Mouse (Mus musculus): ENCODE data around the gene Hsd17b11.
A peak's percentile ranks its signal among the peaks of the same experiment; 100 is the strongest.

Hsd17b11 gene

DNA sequence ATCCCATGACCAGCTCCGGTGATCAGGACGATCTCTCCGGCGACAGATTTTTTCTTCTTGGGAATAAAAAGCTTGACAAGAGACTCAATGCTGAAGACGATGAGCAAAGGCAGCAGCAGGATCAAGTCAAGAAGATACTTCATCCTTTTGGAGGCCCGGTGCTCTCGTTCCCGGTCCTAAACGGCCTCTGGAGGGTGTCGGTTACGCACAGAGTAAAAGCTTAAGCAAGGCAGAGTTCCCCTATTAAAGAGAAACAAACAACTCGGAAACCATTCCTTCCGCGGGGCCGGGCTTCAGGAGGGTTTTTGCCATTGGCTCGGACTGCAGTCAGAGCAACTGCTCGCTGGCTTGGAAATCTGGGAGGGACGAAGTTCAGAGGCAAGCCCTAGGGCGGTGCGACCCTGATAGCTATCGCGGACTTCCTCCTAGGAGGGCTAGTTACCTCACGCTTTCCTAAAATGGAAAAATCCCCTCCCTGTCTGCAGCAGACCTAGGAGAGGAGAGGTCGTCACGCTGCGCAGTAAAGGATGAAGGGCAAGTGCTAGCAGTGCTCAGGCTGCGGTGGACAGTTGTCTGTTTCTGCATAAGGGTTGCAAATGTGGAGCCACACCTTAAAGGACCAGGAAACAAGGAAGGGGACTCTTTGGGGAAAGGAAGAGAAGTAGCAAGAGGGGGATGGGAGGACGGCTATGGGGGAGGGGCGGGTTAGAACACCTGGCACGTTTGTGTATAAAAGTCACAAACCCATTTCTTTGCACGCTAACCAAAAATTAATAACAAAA is at the start of gene Hsd17b11:
Gene Hsd17b11 (minus strand): TSS at position 323 of the 782 bp plus-strand sequence.
- ATAC-seq (ENCODE audit: insufficient number of reproducible peaks, low FRiP score, low TSS enrichment), result peak; percentile 79; the same call in 1 of the 2 replicates

DNA sequence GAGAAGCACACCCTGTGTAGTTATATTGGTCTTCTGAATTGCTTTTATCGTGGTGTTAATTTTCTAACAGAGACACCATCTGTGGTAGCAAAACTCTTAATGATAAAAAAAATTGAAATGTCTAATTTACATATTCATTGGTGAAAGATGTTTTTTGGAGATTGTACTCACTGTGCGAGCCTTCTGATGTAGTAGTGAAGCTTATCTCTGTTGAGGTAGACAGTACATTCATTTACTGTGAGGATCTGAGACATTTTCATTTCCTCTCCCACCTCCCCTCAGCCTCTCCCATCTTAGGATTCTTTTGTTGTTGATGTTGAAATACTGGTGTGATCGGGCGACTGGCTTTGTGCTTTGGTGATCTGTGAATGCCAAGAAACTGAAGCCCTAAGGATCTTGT is 49.3 kb upstream of the Hsd17b11 start:
- ATAC-seq (ENCODE audit: insufficient number of reproducible peaks, low FRiP score, low TSS enrichment), result no peak

DNA sequence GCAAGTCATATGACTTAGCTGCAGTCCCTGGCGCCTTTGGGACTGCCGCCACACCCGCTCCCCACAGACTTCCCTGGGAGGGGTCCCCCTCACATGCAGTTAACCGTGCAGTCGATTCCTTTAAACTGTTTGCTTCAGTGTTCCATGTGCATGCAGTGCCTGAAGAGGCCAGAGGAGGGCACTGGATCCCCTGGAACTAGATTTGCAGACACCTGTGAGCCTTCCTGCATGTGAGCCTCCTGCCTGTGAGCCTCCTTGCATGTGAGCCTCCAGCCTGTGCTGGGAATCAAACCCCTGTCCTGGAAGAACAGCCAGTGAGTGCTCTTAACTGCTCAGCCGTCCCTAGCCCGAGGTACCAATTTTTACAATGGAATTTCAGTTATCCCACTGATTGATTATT is 47.0 kb upstream of the Hsd17b11 start:
- no peak for ATAC-seq (ENCODE audit: insufficient number of reproducible peaks, low FRiP score, low TSS enrichment)

DNA sequence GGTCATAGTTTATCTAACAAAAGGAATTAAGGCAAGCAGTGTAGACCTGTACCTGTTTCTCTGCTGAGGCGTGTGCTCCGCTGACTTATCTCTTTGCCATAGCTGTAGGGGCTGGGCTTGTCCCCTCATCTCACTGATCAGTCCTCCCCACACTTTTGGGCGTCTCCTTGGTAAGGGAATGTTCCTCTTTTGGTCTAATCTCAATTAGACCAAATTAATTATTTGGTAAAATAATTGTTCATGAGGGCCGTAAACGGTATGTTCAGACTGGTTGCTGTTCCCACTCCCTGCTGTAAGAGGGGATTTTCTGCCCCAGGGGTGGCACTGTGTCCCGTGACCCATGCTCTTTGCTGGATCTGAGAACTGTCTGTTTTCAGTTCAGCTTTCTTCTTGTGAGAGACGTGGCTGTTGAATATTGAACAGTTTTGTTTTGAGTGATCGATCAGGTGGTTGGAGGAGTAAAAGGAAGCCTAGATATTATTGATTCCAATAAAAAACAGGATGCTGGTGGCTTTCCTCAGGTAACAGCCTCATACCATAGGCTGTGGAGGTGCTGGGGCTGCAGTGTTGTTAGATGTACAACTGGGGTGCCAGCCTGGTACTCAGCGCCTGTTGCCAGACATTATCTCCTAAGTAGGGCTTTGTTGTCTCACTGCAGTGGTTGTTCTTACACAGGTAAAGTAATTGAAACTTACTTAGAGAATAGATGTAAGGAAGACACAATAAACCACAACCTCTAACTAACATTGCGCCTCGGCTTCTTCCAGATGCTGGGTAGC is 41.2 kb upstream of the Hsd17b11 start:
- no peak for ATAC-seq (ENCODE audit: insufficient number of reproducible peaks, low FRiP score, low TSS enrichment)

DNA sequence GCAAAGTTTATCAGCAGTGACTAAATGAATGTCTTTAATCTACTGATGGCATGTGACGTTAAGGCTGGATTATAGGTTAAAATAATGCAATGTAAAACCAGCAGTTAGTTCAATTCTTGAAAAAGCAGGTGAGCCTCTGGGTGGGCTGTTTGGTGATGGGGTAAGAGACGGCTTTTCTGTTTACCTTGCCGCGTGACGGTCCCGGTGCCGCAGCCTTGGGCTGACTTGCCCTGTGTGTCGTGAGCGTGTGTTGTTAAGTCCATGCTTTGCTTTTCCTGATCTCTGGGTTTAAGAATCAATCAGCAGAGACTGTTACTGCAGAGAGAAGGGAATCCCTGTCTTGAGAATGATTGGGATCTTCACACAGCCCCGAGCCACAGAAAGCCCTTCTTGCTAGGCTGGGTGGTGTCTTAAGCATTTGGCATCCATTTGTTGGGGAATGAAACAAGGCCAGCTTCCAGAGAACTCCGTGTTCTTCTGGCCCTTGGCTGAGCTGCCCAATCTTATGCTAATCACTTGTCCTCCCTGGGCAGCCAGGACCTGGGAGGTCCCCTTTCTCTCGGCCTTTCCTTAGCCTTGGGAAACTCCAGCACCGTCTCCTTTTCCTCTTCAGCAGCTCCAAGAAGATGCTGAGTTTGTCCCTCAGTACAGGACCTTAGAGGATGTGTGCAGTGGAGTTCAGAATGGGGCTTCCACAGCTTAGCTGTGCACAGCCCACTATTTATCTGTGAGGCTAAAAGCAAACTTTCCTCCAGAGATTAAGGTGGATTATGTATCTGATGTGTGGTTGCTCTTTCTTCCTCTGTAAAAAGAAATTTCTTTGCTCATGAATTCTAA is 40.4 kb upstream of the Hsd17b11 start:
- no peak for ATAC-seq (ENCODE audit: insufficient number of reproducible peaks, low FRiP score, low TSS enrichment)

DNA sequence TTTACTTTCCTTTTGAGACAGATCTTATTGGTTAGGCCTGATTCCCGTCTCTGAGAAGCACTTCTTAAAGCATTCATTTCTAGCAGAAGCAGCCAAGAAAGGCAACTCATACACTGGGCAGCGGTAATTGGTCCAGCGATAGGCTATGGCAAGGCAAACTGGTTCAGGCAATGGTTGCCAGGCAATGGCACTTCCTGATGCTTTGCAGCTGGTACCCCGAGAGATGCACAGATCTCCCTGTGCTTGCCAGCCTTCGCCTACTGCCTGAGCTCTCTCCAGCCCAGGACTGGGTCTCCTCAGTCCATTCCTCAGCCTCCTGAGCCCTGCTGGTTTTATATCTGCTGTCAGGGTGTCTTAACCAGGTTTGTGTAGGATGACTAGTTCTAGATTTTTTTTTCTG is 38.7 kb upstream of the Hsd17b11 start:
- no peak for ATAC-seq (ENCODE audit: insufficient number of reproducible peaks, low FRiP score, low TSS enrichment)

DNA sequence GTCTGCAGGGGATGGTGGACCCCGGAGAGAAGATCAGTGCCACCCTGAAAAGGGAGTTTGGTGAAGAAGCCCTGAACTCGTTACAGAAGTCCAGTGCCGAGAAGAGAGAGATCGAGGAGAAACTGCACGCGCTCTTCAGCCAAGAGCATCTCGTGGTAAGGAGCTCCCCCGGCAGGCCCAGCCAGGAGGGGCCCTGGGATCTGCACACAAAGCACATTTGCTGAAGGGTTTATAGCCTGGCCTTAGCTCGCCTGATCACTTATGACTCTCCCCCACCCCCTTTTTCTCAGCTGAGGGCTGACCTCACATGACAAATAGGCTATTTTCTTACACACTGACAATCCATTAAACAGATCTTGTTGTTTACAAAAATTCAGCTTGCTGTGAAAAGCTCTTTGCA is 37.9 kb upstream of the Hsd17b11 start:
- ATAC-seq (ENCODE audit: insufficient number of reproducible peaks, low FRiP score, low TSS enrichment), result no peak

DNA sequence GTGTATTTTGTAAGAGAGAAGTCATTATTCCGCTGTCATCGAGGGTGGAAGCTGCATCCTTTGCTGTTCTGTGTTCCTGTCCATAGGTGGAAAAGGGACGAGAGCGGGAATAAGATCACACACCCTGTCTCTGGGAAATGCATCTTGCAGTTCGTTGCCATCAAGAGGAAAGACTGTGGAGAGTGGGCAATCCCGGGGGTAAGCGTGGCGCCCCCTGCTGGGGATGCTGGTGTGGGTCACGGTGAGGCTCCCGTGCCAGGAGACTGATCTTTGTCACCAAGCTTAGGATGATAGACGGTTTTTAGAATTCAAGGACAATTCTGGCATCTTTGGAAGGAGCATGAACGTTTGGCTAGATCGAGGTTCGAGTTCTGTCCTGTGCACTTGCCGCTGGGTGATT is 36.3 kb upstream of the Hsd17b11 start:
- ATAC-seq (ENCODE audit: insufficient number of reproducible peaks, low FRiP score, low TSS enrichment), result no peak

DNA sequence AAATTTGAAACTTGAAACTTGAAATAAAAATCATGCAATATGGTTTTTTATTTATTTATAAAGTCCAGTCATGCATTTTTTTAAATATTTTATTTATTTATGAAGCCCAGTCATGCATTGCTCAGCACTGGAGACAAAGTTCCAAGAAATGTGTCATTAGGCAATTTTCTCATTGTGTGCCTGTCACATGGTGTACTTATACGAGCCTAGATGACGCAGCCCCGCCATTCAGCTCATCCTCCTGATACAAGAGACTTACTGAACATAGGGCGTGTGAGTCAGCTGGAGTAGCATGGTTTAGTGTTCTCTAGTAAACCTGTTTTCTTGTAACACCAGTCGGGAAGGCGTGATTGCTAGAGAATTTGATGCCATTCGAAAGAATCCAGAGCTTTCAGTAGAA is 34.6 kb upstream of the Hsd17b11 start:
- ATAC-seq (ENCODE audit: insufficient number of reproducible peaks, low FRiP score, low TSS enrichment), result no peak

DNA sequence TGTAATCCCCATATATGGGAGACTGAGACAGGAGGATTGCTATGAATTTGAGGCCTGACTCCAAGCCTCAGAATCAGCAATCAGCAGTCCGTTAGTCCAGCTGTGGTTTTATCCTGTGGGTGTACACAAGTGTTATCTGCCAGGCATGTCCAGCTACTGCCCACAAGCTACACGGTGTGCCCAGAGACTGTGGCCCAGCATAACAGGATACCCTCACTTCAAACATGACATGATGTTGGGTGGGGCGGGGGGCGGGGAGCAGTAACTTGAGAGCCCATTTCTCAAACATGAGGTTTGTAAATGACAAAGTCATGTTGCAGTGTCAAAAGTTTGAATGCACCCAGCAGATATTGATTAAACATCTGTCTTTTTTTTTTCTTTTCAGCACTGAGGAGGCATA is 34.1 kb upstream of the Hsd17b11 start:
- no peak for ATAC-seq (ENCODE audit: insufficient number of reproducible peaks, low FRiP score, low TSS enrichment)

DNA sequence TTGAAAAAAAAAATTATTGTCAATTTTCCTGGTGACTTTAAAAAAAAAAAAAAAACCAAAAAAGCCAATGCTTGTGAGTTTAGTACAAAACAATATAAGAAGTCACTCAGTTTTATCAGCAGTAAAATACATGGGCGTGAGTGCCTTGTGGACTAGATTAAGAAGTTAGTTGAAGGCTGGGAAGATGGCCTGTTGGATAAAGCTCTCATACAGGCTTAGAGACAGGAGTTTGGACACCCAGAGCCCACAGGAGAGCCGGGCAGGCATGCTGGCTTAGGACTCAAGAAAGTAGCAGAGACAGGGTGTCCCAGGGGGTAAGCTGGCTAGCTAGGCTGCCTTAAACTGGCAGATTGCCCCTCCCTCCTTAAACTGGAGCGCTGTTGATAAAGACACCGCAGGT is 33.2 kb upstream of the Hsd17b11 start:
- ATAC-seq (ENCODE audit: insufficient number of reproducible peaks, low FRiP score, low TSS enrichment), result no peak

DNA sequence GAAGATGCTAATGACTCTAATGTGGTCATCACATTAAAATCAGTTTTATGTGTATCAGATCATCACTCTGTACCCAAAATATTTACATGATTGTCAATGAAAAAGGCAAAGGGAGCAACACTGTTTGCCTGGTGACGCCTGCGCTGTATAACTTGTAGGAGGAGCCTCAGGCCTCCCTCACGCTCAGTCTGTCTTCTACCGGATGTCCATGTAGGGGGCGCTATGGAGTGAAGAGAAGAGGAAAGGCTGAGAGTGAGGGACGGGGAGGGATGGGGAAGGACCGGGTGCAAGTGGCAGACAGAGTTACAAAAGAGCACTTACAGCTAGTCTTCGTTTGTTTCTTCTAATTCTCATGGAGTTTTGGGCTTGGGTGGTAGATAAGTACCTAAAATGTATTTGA is 31.2 kb upstream of the Hsd17b11 start:
- ATAC-seq (ENCODE audit: insufficient number of reproducible peaks, low FRiP score, low TSS enrichment), result no peak

DNA sequence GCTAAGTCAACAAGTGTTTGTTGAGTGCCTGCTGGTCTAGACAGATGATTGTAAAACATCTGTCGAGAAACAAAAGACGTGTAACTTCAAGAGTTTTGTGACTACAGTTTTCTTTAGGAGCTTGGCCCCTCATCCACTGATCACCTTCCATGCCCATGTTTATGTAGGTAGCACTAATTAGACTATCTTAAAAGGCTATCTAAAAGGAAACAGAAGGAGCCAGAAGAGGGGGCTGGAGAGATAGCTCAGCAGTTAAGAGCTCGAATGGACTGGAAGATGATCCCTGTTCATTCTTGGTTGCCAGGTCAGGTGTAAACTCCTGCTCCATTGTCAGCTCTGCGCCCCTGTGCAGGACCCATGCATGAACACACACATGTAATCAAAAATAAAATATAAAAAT is 26.4 kb upstream of the Hsd17b11 start:
- ATAC-seq (ENCODE audit: insufficient number of reproducible peaks, low FRiP score, low TSS enrichment), result no peak

DNA sequence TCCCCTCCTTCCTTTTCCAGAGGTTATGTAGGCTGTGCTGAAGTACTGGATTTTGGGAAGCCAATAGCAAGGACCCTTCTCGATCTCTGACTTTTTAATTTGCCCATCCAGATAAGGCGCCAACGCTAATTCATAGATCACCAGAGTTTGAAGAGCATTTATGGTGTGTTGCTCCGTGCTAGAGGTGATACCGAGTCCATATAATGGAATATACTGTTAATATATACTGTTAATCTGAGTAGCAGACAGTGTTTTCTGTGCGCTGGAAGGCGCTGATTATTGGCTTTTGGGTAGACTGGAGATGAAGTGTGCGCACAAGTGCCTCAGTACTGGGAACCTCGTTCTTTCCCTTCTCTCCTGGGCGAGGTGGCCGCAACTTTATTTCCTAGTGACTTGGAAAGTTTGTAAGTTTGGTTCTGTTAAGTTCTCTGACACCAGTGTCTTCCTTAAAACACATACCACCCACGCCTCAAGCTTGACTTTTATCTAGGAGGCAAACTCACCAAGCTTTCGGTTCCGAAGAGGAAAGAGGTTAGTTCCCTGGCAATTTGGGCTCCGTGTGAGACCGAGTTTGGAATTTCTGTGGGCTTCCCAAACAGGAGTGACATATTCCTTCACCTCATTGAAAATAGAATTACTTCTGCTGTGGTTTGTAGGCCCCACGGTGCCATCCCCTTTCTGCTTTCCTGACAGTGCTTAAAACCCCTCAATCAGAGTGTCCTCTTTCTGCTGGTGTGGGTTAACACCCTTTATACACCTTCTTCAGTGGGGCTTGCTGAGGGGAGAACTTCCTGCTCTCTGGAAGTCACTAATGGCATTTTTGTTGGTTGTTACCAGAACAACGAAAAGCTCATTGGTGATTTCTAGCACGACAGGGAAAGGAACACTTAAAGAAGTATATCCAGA is 25.7 kb upstream of the Hsd17b11 start:
- no peak; the same call in 1 of the 2 replicates for ATAC-seq (ENCODE audit: insufficient number of reproducible peaks, low FRiP score, low TSS enrichment)

DNA sequence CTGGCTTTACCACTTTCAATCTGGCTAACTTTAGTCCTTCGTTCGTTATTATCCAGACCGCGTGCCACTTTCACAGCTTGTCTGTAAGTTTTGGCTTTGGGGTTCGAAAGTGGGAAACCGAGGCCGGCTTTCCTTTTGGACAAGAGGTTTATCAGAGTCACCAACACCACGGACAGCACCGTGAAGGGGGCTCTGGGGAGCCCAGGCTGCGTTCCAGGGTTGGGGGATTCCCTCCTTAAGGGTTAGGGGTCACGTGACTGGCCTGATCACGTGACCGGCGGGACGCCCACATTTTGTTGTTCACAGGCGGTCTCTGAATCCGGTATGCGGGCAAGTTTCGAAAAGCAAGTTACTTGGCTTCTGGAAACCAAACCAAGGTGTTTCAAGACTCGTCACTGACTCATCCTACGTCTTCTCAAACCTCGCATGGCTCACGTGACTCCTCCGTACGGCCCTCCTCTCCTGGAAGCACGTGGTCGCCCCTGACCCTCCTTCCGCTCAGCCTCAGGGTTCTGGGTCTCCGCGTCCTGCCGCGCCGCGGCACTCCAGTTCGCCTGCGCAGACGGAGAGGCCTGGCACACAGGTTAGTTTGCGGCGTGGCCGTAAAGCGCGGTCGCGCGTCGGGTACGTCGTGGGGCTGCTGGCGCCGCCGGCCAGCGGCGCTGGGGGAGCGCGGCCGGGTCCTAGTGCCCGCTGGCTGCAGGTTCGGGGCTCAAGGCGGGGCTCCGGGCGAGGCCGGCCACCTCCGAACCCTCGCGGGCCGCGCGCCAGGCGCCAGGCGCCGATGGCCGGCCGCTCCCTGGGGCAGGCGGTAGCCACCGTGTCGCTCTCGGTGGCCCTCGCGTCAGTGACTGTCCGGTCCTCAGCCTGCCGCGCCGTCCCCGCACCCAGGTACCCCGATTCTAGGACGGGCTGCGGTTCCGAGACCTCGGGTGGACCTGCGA is 24.8 kb upstream of the Hsd17b11 start, which contains the start of gene Nudt9:
Gene Nudt9 (plus strand): TSS at position 51 of the 944 bp plus-strand sequence.
- peak; percentile 95 for ATAC-seq (ENCODE audit: insufficient number of reproducible peaks, low FRiP score, low TSS enrichment)

DNA sequence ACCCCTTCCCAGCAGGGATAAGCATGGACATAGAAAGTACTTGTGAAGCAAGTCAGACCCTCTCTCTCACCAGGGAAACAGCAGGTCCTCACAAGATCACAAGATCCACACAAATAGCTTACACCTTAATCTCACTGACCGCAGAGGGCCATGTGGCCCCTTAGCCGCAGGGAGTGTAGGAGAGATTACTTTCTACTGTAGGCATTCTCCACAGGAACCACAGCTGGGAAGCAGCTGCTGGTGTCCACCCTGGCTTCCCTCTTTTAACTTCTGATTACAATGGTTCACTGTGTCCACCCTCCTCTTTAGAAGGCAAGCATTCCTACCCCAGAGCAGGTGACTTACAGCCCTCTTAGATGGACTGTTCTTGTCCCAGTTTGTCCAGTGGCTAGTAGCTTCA is 22.0 kb upstream of the Hsd17b11 start:
- ATAC-seq (ENCODE audit: insufficient number of reproducible peaks, low FRiP score, low TSS enrichment), result no peak

DNA sequence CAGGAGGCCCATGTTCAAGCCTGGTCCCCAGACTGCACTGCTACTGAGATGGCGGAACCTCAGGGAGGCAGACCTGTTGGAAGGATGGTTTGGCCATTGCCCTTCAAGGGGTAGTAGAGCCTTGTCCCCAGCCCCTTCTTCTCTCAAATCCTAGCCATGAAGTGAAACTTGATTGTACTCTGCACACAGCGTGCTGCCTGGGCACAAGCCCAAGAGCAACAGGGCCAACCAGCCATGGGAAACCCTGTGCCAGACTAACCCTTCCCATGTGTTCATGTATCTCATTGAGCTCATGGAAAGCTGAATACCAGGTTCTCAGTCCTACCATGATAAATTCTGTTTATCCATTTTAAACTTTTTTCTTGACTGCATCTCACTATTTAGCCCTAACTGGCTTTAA is 21.2 kb upstream of the Hsd17b11 start:
- no peak for ATAC-seq (ENCODE audit: insufficient number of reproducible peaks, low FRiP score, low TSS enrichment)

DNA sequence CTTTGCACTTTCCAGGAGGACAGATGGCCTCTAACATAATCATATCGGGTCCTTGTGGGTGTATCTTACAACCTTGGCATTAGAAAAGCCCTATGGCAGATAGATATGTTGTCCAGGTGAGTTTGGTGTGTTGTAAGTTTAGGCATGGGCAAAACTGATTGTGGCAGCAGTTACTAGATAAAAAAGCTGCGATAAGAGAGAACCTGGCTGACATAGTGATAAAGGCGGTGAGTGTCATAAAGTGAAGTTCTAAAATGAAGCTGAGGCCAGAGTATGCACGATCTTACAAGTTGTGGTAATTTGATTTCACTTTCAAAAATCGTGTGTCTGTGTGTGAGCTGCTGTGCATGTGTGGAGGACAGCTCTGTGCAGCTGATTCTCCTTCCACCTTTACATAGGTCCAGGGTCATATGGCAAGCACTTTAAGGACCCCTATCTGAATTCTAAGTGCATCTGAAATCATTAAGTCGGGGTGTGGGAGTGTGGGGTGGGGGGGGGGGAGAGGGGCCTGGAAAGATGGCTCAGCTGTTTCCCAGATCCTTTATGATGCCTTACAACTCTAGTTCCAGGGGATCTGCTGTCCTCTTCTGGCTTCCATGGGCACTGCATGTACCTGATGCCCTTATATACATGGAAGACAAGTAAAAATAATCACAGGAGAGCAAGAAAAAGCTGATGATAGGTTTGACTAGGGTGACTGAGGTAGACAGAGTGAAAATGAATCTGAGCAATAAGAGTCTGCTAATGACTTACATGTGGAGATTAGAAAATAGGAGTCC is 17.6 kb upstream of the Hsd17b11 start:
- ATAC-seq (ENCODE audit: insufficient number of reproducible peaks, low FRiP score, low TSS enrichment), result no peak

All from cerebellum, adult (tissue).